In the genomic region with DNA sequence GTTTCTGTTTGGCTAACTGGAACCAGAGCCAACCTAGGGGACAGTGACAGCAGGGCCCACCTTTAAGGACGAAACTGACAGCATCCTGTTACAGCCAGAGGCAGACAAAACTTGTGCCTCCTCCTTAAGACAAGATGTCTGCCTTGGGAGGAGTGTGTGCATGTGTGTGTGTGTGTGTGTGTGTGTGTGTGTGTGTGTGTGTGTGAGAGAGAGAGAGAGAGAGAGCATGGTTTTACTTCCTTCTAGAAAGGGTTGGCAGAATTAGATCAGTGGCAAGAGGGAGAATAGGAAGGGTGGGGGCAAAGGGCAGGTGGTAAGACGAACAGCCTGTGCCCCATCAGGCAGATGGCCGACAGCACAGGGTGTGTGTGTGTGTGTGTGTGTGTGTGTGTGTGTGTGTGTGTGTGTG, we compare ENCODE assay signal across 8 mouse cellular contexts. TPM values are rescaled to one million over a fixed set of nuclear protein-coding genes. Genes with fewer than 3 reads are reported as not detected.
A peak's percentile ranks its signal among the peaks of the same experiment; 100 is the strongest.
DNase-seq lines count a peak whose midpoint lies in the region; ATAC-seq and TF ChIP-seq lines count a peak whose summit lies in the region.

No protein-coding gene starts in this region.

- H3K27me3 ChIP-seq in heart, embryonic 10.5 days (ENCODE audit: insufficient read depth, poor library complexity, severe bottlenecking): no peaks in the 10 kb centered on the region
- H3K27me3 ChIP-seq in G1E (ENCODE audit: insufficient read depth, low read length): no peaks in the 10 kb centered on the region
- no peaks in the 10 kb centered on the region for H3K27me3 ChIP-seq in hindbrain, embryonic 10.5 days (ENCODE audit: insufficient read depth, poor library complexity, severe bottlenecking)
- no peaks in the 10 kb centered on the region for H3K27me3 ChIP-seq in liver, embryonic 14.5 days (ENCODE audit: control insufficient read depth, insufficient read depth, low read length)
- H3K27me3 ChIP-seq in splenic B cell, adult 2 months (ENCODE audit: control insufficient read depth, insufficient read depth, low read length, poor library complexity, severe bottlenecking): no peaks in the 10 kb centered on the region

- peak overlapping the region; percentile 69 for H3K9ac ChIP-seq in liver, embryonic 14.5 days (replicated peaks)

- no peak for TF ChIP-seq CTCF in G1E (IDR thresholded peaks at IDR 0.05; ENCODE audit: low read depth, low read length)
- TF ChIP-seq CTCF in liver, embryonic 14.5 days (IDR thresholded peaks at IDR 0.05; ENCODE audit: low read depth): no peak

- no peaks in the 10 kb centered on the region for H3K9me3 ChIP-seq in heart, embryonic 10.5 days
- H3K9me3 ChIP-seq in G1E (replicated peaks): no peaks in the 10 kb centered on the region
- H3K9me3 ChIP-seq in hindbrain, embryonic 10.5 days: no peaks in the 10 kb centered on the region
- H3K9me3 ChIP-seq in liver, embryonic 14.5 days (ENCODE audit: control insufficient read depth, low read length): no peaks in the 10 kb centered on the region

- peak overlapping the region; percentile 99 for H3K27ac ChIP-seq in heart, embryonic 10.5 days
- H3K27ac ChIP-seq in hindbrain, embryonic 10.5 days: peak overlapping the region; percentile 98
- H3K27ac ChIP-seq in liver, embryonic 14.5 days: peak overlapping the region; percentile 91

- H3K36me3 ChIP-seq in heart, embryonic 10.5 days: no peaks in the 10 kb centered on the region
- no peaks in the 10 kb centered on the region for H3K36me3 ChIP-seq in G1E (replicated peaks)
- H3K36me3 ChIP-seq in hindbrain, embryonic 10.5 days: no peaks in the 10 kb centered on the region
- no peaks in the 10 kb centered on the region for H3K36me3 ChIP-seq in liver, embryonic 14.5 days (replicated peaks; ENCODE audit: control insufficient read depth, insufficient read depth, low read depth)
- no peaks in the 10 kb centered on the region for H3K36me3 ChIP-seq in splenic B cell, adult 2 months (ENCODE audit: control insufficient read depth, insufficient read depth, low read length, poor library complexity, severe bottlenecking)

- H3K4me1 ChIP-seq in heart, embryonic 10.5 days: peaks cover 78% of the 10 kb centered on the region
- H3K4me1 ChIP-seq in G1E (ENCODE audit: insufficient read depth, low read depth, low read length): peaks cover 77% of the 10 kb centered on the region
- H3K4me1 ChIP-seq in hindbrain, embryonic 10.5 days (replicated peaks): peaks cover 79% of the 10 kb centered on the region
- H3K4me1 ChIP-seq in liver, embryonic 14.5 days (replicated peaks; ENCODE audit: control insufficient read depth in 2 of 2, insufficient read depth in 2 of 2, low read length in 1 of 2): peaks cover 53 to 68% of the 10 kb centered on the region in 2 experiments

- no peak for TF ChIP-seq EP300 in liver, embryonic 14.5 days (IDR thresholded peaks at IDR 0.05; ENCODE audit: low read depth)

- 8% methylated on average over 3 of the region's 3 CpGs for WGBS in heart, embryonic 10.5 days
- WGBS in hindbrain, embryonic 10.5 days: 20% methylated on average over 3 of the region's 3 CpGs
- WGBS in liver, embryonic 14.5 days (ENCODE audit: insufficient replicate concordance): 9% methylated on average over 3 of the region's 3 CpGs

- peak overlapping the region; percentile 40 for H3K4me3 ChIP-seq in heart, embryonic 10.5 days
- H3K4me3 ChIP-seq in G1E (ENCODE audit: low read depth, low read length): peak overlapping the region; percentile 63; the same call in 1 of the 2 replicates
- H3K4me3 ChIP-seq in hindbrain, embryonic 10.5 days: peak overlapping the region; percentile 20; the same call in 1 of the 2 replicates
- H3K4me3 ChIP-seq in liver, embryonic 14.5 days (ENCODE audit: insufficient read depth in 1 of 2, low read depth in 2 of 2, low read length in 2 of 2): peak overlapping the region; percentile 10 to 31

- ATAC-seq in G1E (ENCODE audit: extremely low read depth, insufficient number of reproducible peaks, low FRiP score, poor library complexity, severe bottlenecking): peak; percentile 1; the same call in 1 of the 2 replicates
- ATAC-seq in liver, embryonic 14.5 days (ENCODE audit: insufficient read depth): peak; percentile 21

- peak overlapping the region; percentile 79 for H3K4me2 ChIP-seq in liver, embryonic 14.5 days (ENCODE audit: low read depth)

- DNase-seq in heart, embryonic 10.5 days (ENCODE audit: low spot score): no peak
- no peak for DNase-seq in heart, adult 9 months (ENCODE audit: low spot score in 2 of 2)
- peak; percentile 40 for DNase-seq in G1E (ENCODE audit: low spot score)
- DNase-seq in hindbrain, embryonic 10.5 days (ENCODE audit: low spot score): no peak
- no peak for DNase-seq in liver, embryonic 14.5 days (ENCODE audit: low read depth in 3 of 3, low spot score in 3 of 3)
- DNase-seq in splenic B cell, adult 2 months (ENCODE audit: low read depth, low spot score): peak; percentile 88
- no peak for DNase-seq in layer of hippocampus, adult 9-11 months
- DNase-seq in layer of hippocampus, adult 11-12 months (ENCODE audit: low spot score): no peak

RNA-seq across cellular contexts. Expression of a gene that starts 10.0 kb away (rescaled TPM):
- polyA plus RNA-seq in heart, embryonic 10.5 days (2016; fragmentation: Nextera tagmentation; extraction: Ambion mirVana): 57.1 and 58.5 TPM in 2 replicates
- total RNA-seq in G1E (2014; fragmentation: Nextera tagmentation) (144 and 153 TPM in 2 replicates), G1E (2017) (42.5 and 54.5 TPM in 2 replicates)
- 69.5 and 82.4 TPM in 2 replicates for polyA plus RNA-seq in G1E (2012)
- 60.0 and 65.2 TPM in 2 replicates for polyA plus RNA-seq in hindbrain, embryonic 10.5 days (2016; fragmentation: Nextera tagmentation; extraction: Ambion mirVana)
- 13.5 and 17.7 TPM in 2 replicates for polyA plus RNA-seq in liver, embryonic 14.5 days (2012; rRNA removed)
- polyA plus RNA-seq in liver, embryonic 14.5 days (2014; fragmentation: Nextera tagmentation; extraction: Ambion mirVana): 16.3 and 18.5 TPM in 2 replicates

Comparison
In these comparisons a context has a peak if more than half of its experiments do, and no peak if none do; other contexts are left out.
1. DNase-seq: peak in G1E (single experiment) and splenic B cell, adult 2 months (single experiment); none in heart, embryonic 10.5 days (single experiment), heart, adult 9 months (0 of 2), hindbrain, embryonic 10.5 days (single experiment), liver, embryonic 14.5 days (0 of 3), layer of hippocampus, adult 9-11 months (single experiment) and layer of hippocampus, adult 11-12 months (single experiment).
2. Peak in every context shown above with its lines, with median percentiles within 50 percentile points of each other: H3K27ac ChIP-seq and H3K4me3 ChIP-seq.